Mouse (Mus musculus): ENCODE results near the gene Ccdc57. TPM values are rescaled to one million over a fixed set of nuclear protein-coding genes. Genes with fewer than 3 reads are reported as not detected.

Gene Ccdc57
- polyA plus RNA-seq, 1 experiment: 2.1 TPM

- TF ChIP-seq GATA1 (IDR thresholded peaks at IDR 0.05; ENCODE audit: low read length): no peak
Measured at GRCm38 (mm10) chr11:120799316-120799890, 133.3 kb downstream of the Ccdc57 start.

GRCm38 (mm10) chr11:120798244-120798643 lies 134.4 kb downstream of the Ccdc57 start:
- no peak for TF ChIP-seq GATA1 (IDR thresholded peaks at IDR 0.05; ENCODE audit: low read length)

GRCm38 (mm10) chr11:120796614-120796946 lies 136.1 kb downstream of the Ccdc57 start:
- TF ChIP-seq GATA1 (IDR thresholded peaks at IDR 0.05; ENCODE audit: low read length): no peak

- no peak for TF ChIP-seq GATA1 (IDR thresholded peaks at IDR 0.05; ENCODE audit: low read length)
Measured at GRCm38 (mm10) chr11:120795756-120796613, 136.7 kb downstream of the Ccdc57 start, which contains the start of gene Dus1l. Gene Dus1l, minus strand, starts transcription at chr11:120796403.

- no peak for TF ChIP-seq GATA1 (IDR thresholded peaks at IDR 0.05; ENCODE audit: low read length)
Measured at GRCm38 (mm10) chr11:120792652-120793051, 140.0 kb downstream of the Ccdc57 start.

GRCm38 (mm10) chr11:120789810-120790209 lies 142.9 kb downstream of the Ccdc57 start:
- no peak for TF ChIP-seq GATA1 (IDR thresholded peaks at IDR 0.05; ENCODE audit: low read length)

GRCm38 (mm10) chr11:120789355-120789754 lies 143.3 kb downstream of the Ccdc57 start:
- TF ChIP-seq GATA1 (IDR thresholded peaks at IDR 0.05; ENCODE audit: low read length): no peak

GRCm38 (mm10) chr11:120785145-120785544 lies 147.5 kb downstream of the Ccdc57 start:
- no peak for TF ChIP-seq GATA1 (IDR thresholded peaks at IDR 0.05; ENCODE audit: low read length)

GRCm38 (mm10) chr11:120784064-120784791 lies 148.4 kb downstream of the Ccdc57 start, which contains the start of the genes Rfng and Gps1:
Gene Rfng, minus strand, starts transcription at chr11:120784207.
Gene Gps1, plus strand, starts transcription at chr11:120784272.
- TF ChIP-seq GATA1 (IDR thresholded peaks at IDR 0.05; ENCODE audit: low read length): no peak

- TF ChIP-seq GATA1 (IDR thresholded peaks at IDR 0.05; ENCODE audit: low read length): no peak
Measured at GRCm38 (mm10) chr11:120783426-120784063, 149.1 kb downstream of the Ccdc57 start.

GRCm38 (mm10) chr11:120779876-120780275 lies 152.8 kb downstream of the Ccdc57 start:
- TF ChIP-seq GATA1 (IDR thresholded peaks at IDR 0.05; ENCODE audit: low read length): no peak

- no peak for TF ChIP-seq GATA1 (IDR thresholded peaks at IDR 0.05; ENCODE audit: low read length)
Measured at GRCm38 (mm10) chr11:120777123-120777522, 155.5 kb downstream of the Ccdc57 start.

Other genes starting within 250 kb of the Ccdc57 start
- 42.0 and 251 TPM in 2 replicates for gene Cenpx, start 219.1 kb downstream of the Ccdc57 start, polyA plus RNA-seq (2012)
- 28.7 and 33.4 TPM in 2 replicates for gene Lrrc45, start 218.9 kb downstream of the Ccdc57 start, polyA plus RNA-seq (2012)
- 1.6 and 2.7 TPM in 2 replicates for gene Rac3, start 211.4 kb downstream of the Ccdc57 start, polyA plus RNA-seq (2012)
- 28.9 and 50.8 TPM in 2 replicates for gene Dcxr, start 205.6 kb downstream of the Ccdc57 start, polyA plus RNA-seq (2012)
- not detected in 2 replicates for gene Cbr2, start 200.8 kb downstream of the Ccdc57 start, polyA plus RNA-seq (2012)
- gene Hmga1b, start 170.1 kb downstream of the Ccdc57 start, polyA plus RNA-seq (2012): 2,256 and 2,629 TPM in 2 replicates
- gene Rfng, start 148.7 kb downstream of the Ccdc57 start, polyA plus RNA-seq (2012): 50.0 and 86.3 TPM in 2 replicates
- 73.2 and 84.7 TPM in 2 replicates for gene Gps1, start 148.6 kb downstream of the Ccdc57 start, polyA plus RNA-seq (2012)
- 184 and 189 TPM in 2 replicates for gene Dus1l, start 136.5 kb downstream of the Ccdc57 start, polyA plus RNA-seq (2012)
- 420 and 762 TPM in 2 replicates for gene Fasn, start 108.3 kb downstream of the Ccdc57 start, polyA plus RNA-seq (2012)
- gene Slc16a3, start 15.6 kb upstream of the Ccdc57 start, polyA plus RNA-seq (2012): 0.93 and 1.6 TPM in 2 replicates
- gene Csnk1d, start 58.5 kb upstream of the Ccdc57 start, polyA plus RNA-seq (2012): 195 and 204 TPM in 2 replicates
- not detected in 2 replicates for gene Cd7, start 106.5 kb upstream of the Ccdc57 start, polyA plus RNA-seq (2012)
- gene Sectm1b, start 130.7 kb upstream of the Ccdc57 start, polyA plus RNA-seq (2012): not detected in 2 replicates
- gene Sectm1a, start 148.3 kb upstream of the Ccdc57 start, polyA plus RNA-seq (2012): not detected in 2 replicates
- gene Tex19.2, start 185.8 kb upstream of the Ccdc57 start, polyA plus RNA-seq (2012): 25.6 and 26.1 TPM in 2 replicates
- not detected in 2 replicates for gene Tex19.1, start 213.3 kb upstream of the Ccdc57 start, polyA plus RNA-seq (2012)
- not detected in 2 replicates for gene Uts2r, start 227.4 kb upstream of the Ccdc57 start, polyA plus RNA-seq (2012)